Mouse (Mus musculus) stomach, embryonic 16.5 days (tissue): Measurements from ENCODE around the gene Naa11. TPM values are rescaled to one million over a fixed set of nuclear protein-coding genes. Genes with fewer than 3 reads are reported as not detected.

Experiments used
- polyA plus RNA-seq: library from polyadenylated mRNA; unstranded; fragments of >200 nt; fragmentation: Nextera tagmentation; extraction: Ambion mirVana; gene quantifications from 2 replicates; pipeline ENCODE4 v1.2.1, GENCODE M21; 2015

The Naa11 gene
- polyA plus RNA-seq, 1 experiment from 2014 or later: 0.05 TPM

Other genes starting within 250 kb of the Naa11 start
- gene Gk2, start 64.6 kb upstream of the Naa11 start, polyA plus RNA-seq: not detected in 2 replicates